Mouse (Mus musculus) kidney, embryonic 15.5 days (tissue): ENCODE results near the gene Fuom. TPM values are rescaled to one million over a fixed set of nuclear protein-coding genes. Genes with fewer than 3 reads are reported as not detected.
A peak's percentile ranks its signal among the peaks of the same experiment; 100 is the strongest.

Experiments used
- ATAC-seq: fragments of 200-750 bp; cut with Nextera tagmentation; replicated peaks from 2 replicates; pipeline ENCODE4 v1.8.0; 2017; ENCODE audit warnings: moderate TSS enrichment; ENCODE audit not compliant: low FRiP score
- H3K27ac ChIP-seq: fragments of 300-500 bp; sonication (generic); 2 replicates; pipeline ENCODE4 v1.5.1; 2015; ENCODE audit warnings: mild to moderate bottlenecking, inconsistent platforms
- H3K27me3 ChIP-seq: fragments of 300-500 bp; sonication (generic); 2 replicates; pipeline ENCODE4 v1.6.1; 2015; ENCODE audit warnings: inconsistent platforms
- H3K36me3 ChIP-seq: fragments of 300-500 bp; sonication (generic); 2 replicates; pipeline ENCODE4 v1.6.1; 2015; ENCODE audit warnings: inconsistent platforms
- H3K4me1 ChIP-seq: fragments of 300-500 bp; sonication (generic); 2 replicates; pipeline ENCODE4 v1.6.1; 2015; ENCODE audit warnings: inconsistent platforms
- H3K4me2 ChIP-seq: fragments of 300-500 bp; sonication (generic); 2 replicates; pipeline ENCODE4 v1.6.1; 2015; ENCODE audit warnings: moderate library complexity, mild to moderate bottlenecking, inconsistent platforms
- H3K4me3 ChIP-seq: fragments of 300-500 bp; sonication (generic); replicated peaks from 2 replicates; pipeline ENCODE4 v1.5.1; 2015; ENCODE audit warnings: mild to moderate bottlenecking, inconsistent platforms
- H3K9ac ChIP-seq: fragments of 300-500 bp; sonication (generic); 2 replicates; pipeline ENCODE4 v1.6.1; 2015; ENCODE audit warnings: mild to moderate bottlenecking, inconsistent platforms
- H3K9me3 ChIP-seq: fragments of 300-500 bp; sonication (generic); replicated peaks from 2 replicates; pipeline ENCODE4 v1.6.1; 2016; ENCODE audit warnings: inconsistent platforms
- WGBS: fragments of 180-500 bp; shearing (Covaris S2); methylation state at CpG from one replicate; pipeline ENCODE4 v1.1.7; 2015; ENCODE audit warnings: mixed read lengths; 5-methylcytosine and 5-hydroxymethylcytosine counted together
- polyA plus RNA-seq: library from polyadenylated mRNA; unstranded; fragments of >200 nt; fragmentation: Nextera tagmentation; extraction: Ambion mirVana; gene quantifications from 2 replicates; pipeline ENCODE4 v1.2.1, GENCODE M21; 2015

The Fuom gene
- polyA plus RNA-seq, 1 experiment from 2014 or later = 35.8 TPM

GRCm38 (mm10) chr7:140125278-140126021 lies 23.2 kb upstream of the Fuom start:
- Histone ChIP-seq H3K9me3 (no peaks in the 10 kb centered on the region), H3K4me1 (peaks cover 16% of the 10 kb centered on the region), H3K4me3 (peak overlapping the region; percentile 80), H3K9ac (peak overlapping the region; percentile 87), H3K36me3 (peaks cover 14% of the 10 kb centered on the region), H3K27ac (peak overlapping the region; percentile 72), H3K4me2 (peak overlapping the region; percentile 74), H3K27me3 (no peaks in the 10 kb centered on the region)
- ATAC-seq = peak; percentile 99
- WGBS = 2% methylated on average over 40 of the region's 40 CpGs

DNA sequence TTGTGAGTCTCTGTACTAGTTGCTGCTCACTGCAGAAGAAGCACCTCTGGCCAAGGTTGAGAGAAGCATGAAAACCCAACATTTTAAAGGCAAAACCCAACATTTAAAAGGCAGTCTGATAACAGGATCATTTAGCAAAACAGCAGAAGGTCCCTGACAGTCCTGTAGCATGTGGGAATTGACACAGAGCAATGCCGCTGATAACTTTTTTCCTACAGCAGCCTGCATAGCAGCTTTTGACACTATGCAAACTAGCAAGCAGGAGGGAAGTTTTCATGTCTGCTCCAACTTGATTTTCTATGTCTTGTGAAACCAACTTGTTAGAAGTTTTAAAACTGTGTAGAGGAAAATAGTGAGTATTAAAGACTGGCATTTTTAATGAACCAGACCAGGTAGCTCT lies 22.1 kb upstream of the Fuom start:
- Histone ChIP-seq H3K36me3 (peaks cover 3% of the 10 kb centered on the region), H3K4me3 (no peak overlapping the region), H3K9ac (no peak overlapping the region), H3K9me3 (no peaks in the 10 kb centered on the region), H3K4me2 (no peak overlapping the region), H3K27ac (no peak overlapping the region), H3K27me3 (no peaks in the 10 kb centered on the region), H3K4me1 (peaks cover 16% of the 10 kb centered on the region)
- no peak for ATAC-seq
- WGBS = 92% methylated on average over 1 of the region's 1 CpGs

- Histone ChIP-seq H3K27ac (no peak overlapping the region), H3K4me1 (peaks cover 16% of the 10 kb centered on the region)
- 38% methylated on average over 4 of the region's 4 CpGs for WGBS
These were observed 20.5 kb upstream of the Fuom start for GRCm38 (mm10) chr7:140122765-140123164.

DNA sequence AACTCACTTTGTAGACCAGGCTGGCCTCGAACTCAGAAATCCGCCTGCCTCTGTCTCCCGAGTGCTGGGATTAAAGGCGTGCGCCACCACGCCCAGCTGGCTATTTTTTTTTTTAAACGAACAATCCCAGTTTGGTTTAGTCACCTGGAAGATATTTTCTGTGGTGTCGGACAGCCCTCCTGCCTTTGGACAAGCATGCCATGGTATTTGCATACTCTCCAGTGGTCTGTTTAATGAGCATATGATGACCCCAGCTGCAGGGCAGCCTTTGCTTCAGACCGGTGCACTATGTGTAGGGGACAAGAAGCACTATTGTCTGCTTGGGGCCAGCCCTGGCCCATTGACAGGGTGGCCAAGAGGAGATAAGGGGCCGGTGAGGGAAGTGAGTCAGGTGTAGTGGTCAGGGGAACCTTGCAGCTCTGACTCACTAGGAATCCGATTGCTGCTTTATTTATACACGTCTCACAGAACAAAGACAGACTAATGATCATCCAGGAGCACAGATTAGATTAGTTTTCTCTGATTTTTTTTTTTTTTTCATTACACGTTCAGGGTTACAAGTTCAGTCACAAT lies 19.2 kb upstream of the Fuom start:
- Histone ChIP-seq H3K4me3 (no peak overlapping the region), H3K9me3 (no peaks in the 10 kb centered on the region), H3K4me1 (peaks cover 9% of the 10 kb centered on the region), H3K36me3 (no peaks in the 10 kb centered on the region), H3K27me3 (no peaks in the 10 kb centered on the region), H3K9ac (no peak overlapping the region), H3K4me2 (no peak overlapping the region), H3K27ac (no peak overlapping the region)
- no peak for ATAC-seq
- WGBS = 79% methylated on average over 13 of the region's 13 CpGs

More at GRCm38 (mm10) chr7:140122765-140123164, 20.5 kb upstream of the Fuom start:
- Histone ChIP-seq H3K4me2 (no peak overlapping the region), H3K4me3 (no peak overlapping the region), H3K36me3 (no peaks in the 10 kb centered on the region), H3K9ac (no peak overlapping the region), H3K27me3 (no peaks in the 10 kb centered on the region), H3K9me3 (no peaks in the 10 kb centered on the region)
- no peak for ATAC-seq

GRCm38 (mm10) chr7:140120484-140120883 lies 18.2 kb upstream of the Fuom start:
- Histone ChIP-seq H3K27me3 (no peaks in the 10 kb centered on the region), H3K4me1 (peaks cover 4% of the 10 kb centered on the region; the same call in 1 of the 2 replicates), H3K9ac (no peak overlapping the region), H3K9me3 (no peaks in the 10 kb centered on the region), H3K4me3 (no peak overlapping the region), H3K4me2 (no peak overlapping the region), H3K36me3 (no peaks in the 10 kb centered on the region), H3K27ac (no peak overlapping the region)
- ATAC-seq = no peak
- WGBS = 94% methylated on average over 2 of the region's 2 CpGs

- 0 out of 2 replicates have a peak, but pooled peaks cover 4% of the 10 kb centered on the region for H3K4me1 ChIP-seq
- WGBS = 3% methylated on average over 28 of the region's 28 CpGs
- peak; percentile 96 for ATAC-seq
These were observed 14.3 kb upstream of the Fuom start, which contains the start of gene Echs1 for GRCm38 (mm10) chr7:140116329-140117054. TSS of gene Echs1 (minus strand) at chr7:140116476.

GRCm38 (mm10) chr7:140115583-140116328 lies 13.5 kb upstream of the Fuom start, which contains the start of gene Paox:
TSS of gene Paox (plus strand) at chr7:140115799.
- peak; percentile 89 for ATAC-seq
- H3K9me3 ChIP-seq = no peaks in the 10 kb centered on the region
- H3K4me2 ChIP-seq = peak within 1 kb of the TSS; percentile 85
- peaks cover 25% of the 10 kb centered on the region for H3K36me3 ChIP-seq
- peak within 1 kb of the TSS; percentile 92 for H3K27ac ChIP-seq
- WGBS = under 1% methylated on average over 23 of the region's 23 CpGs
- H3K27me3 ChIP-seq = no peaks in the 10 kb centered on the region
- H3K4me3 ChIP-seq = peak within 1 kb of the TSS; percentile 73
- H3K4me1 ChIP-seq = 0 out of 2 replicates have a peak, but pooled peaks cover 4% of the 10 kb centered on the region
- peak within 1 kb of the TSS; percentile 77 for H3K9ac ChIP-seq

More at GRCm38 (mm10) chr7:140116329-140117054, 14.3 kb upstream of the Fuom start, which contains the start of gene Echs1:
- H3K27ac ChIP-seq = peak within 1 kb of the TSS; percentile 92
- no peaks in the 10 kb centered on the region for H3K9me3 ChIP-seq
- H3K4me3 ChIP-seq = peak within 1 kb of the TSS; percentile 73
- no peaks in the 10 kb centered on the region for H3K27me3 ChIP-seq
- peaks cover 18% of the 10 kb centered on the region for H3K36me3 ChIP-seq
- peak within 1 kb of the TSS; percentile 77 for H3K9ac ChIP-seq
- H3K4me2 ChIP-seq = peak within 1 kb of the TSS; percentile 85

DNA sequence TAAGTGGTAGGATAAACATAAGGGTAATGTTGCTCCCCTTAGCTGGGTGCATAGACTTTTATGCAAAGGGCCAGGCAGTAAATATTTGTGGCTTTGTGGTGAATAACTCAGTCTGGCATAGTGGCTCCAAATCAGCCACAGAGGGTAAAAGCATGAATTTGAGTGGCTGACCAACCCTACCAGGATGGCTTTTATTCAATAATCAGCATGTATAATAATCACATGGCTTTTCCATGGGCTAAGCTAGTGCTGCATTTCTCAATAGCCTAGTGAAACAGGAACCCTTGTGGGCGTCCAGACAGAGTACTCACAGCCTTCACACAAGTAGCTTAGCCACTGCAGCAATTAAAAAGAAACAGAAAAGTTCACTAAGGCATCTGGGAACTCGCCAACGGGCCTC lies 9.7 kb upstream of the Fuom start:
- no peak for ATAC-seq
- H3K4me1 ChIP-seq = 0 out of 2 replicates have a peak, but pooled peaks cover 4% of the 10 kb centered on the region
- H3K27me3 ChIP-seq = no peaks in the 10 kb centered on the region
- no peak overlapping the region for H3K9ac ChIP-seq
- no peaks in the 10 kb centered on the region for H3K9me3 ChIP-seq
- 72% methylated on average over 3 of the region's 3 CpGs for WGBS
- H3K4me3 ChIP-seq = no peak overlapping the region
- H3K4me2 ChIP-seq = no peak overlapping the region
- H3K27ac ChIP-seq = no peak overlapping the region
- peaks cover 64% of the 10 kb centered on the region for H3K36me3 ChIP-seq

GRCm38 (mm10) chr7:140104009-140104408 lies 1.8 kb upstream of the Fuom start:
- Histone ChIP-seq H3K4me1 (peaks cover 15% of the 10 kb centered on the region), H3K27ac (no peak overlapping the region), H3K27me3 (no peaks in the 10 kb centered on the region), H3K9ac (no peak overlapping the region), H3K9me3 (no peaks in the 10 kb centered on the region), H3K4me3 (no peak overlapping the region), H3K4me2 (no peak overlapping the region), H3K36me3 (peaks cover 38% of the 10 kb centered on the region)
- no peak for ATAC-seq
- WGBS = 84% methylated on average over 4 of the region's 4 CpGs

DNA sequence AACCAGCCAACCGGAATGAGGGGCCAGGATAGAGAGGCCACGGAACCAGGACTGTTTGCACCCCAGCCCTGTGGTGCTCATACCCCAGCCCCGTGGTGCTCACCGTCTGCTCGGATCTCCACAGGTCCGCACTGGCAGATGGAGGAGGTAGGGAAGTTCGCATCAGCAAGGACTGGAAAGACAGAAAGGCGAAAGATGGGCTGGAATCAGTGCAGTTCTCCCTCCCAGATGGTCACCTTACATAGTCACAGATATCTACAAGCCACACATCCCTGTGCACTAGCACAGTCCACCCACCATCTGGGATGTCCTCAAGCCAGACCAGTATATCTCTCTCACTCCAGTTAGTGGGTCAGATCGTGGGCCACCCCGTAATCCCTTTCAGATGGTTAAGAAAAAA lies 743 bp downstream of the Fuom start:
- H3K4me2 ChIP-seq = peak overlapping the region; percentile 82
- peaks cover 13% of the 10 kb centered on the region for H3K36me3 ChIP-seq
- H3K27me3 ChIP-seq = no peaks in the 10 kb centered on the region
- H3K4me3 ChIP-seq = peak overlapping the region; percentile 51
- no peak for ATAC-seq
- H3K9me3 ChIP-seq = no peaks in the 10 kb centered on the region
- 73% methylated on average over 10 of the region's 10 CpGs for WGBS
- peaks cover 15% of the 10 kb centered on the region for H3K4me1 ChIP-seq
- H3K9ac ChIP-seq = no peak overlapping the region
- H3K27ac ChIP-seq = no peak overlapping the region

DNA sequence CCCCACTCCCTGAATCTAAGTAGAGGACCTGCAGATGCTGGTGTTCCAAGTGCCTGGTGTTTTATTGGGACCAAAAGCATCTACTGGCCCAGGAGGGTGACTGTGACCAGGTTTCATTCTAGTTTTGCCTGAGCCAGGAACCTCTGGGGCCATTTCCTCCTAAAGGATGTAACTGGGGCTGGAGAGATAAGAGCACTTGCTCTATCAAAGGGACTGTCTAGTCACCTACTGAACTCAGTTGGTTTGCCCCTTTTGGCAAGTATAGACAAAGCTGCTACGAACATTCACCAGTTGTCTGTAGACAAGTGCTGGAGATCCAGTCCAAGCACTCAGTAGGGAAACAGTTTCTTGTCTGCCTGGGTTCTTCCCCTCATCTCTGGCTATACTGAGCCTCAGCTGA lies 3.8 kb downstream of the Fuom start:
- WGBS = 87% methylated on average over 1 of the region's 1 CpGs
- no peak overlapping the region for H3K4me2 ChIP-seq

More for the DNA sequence above, 3.8 kb downstream of the Fuom start:
- Histone ChIP-seq H3K9ac (no peak overlapping the region), H3K27ac (no peak overlapping the region), H3K9me3 (no peaks in the 10 kb centered on the region), H3K4me3 (no peak overlapping the region), H3K36me3 (no peaks in the 10 kb centered on the region; the same call in 1 of the 2 replicates), H3K27me3 (no peaks in the 10 kb centered on the region), H3K4me1 (peaks cover 22% of the 10 kb centered on the region)
- no peak for ATAC-seq
